Mouse (Mus musculus): ENCODE measurements around the gene Cd276. TPM values are rescaled to one million over a fixed set of nuclear protein-coding genes. Genes with fewer than 3 reads are reported as not detected.

Gene Cd276
- polyA plus RNA-seq (2015; fragmentation: Illumina TruSeq; extraction: RNeasy Lipid Tissue Mini Kit (QIAGEN cat#74804); ENCODE audit: insufficient read depth, low replicate concordance): 2.1 TPM

DNA sequence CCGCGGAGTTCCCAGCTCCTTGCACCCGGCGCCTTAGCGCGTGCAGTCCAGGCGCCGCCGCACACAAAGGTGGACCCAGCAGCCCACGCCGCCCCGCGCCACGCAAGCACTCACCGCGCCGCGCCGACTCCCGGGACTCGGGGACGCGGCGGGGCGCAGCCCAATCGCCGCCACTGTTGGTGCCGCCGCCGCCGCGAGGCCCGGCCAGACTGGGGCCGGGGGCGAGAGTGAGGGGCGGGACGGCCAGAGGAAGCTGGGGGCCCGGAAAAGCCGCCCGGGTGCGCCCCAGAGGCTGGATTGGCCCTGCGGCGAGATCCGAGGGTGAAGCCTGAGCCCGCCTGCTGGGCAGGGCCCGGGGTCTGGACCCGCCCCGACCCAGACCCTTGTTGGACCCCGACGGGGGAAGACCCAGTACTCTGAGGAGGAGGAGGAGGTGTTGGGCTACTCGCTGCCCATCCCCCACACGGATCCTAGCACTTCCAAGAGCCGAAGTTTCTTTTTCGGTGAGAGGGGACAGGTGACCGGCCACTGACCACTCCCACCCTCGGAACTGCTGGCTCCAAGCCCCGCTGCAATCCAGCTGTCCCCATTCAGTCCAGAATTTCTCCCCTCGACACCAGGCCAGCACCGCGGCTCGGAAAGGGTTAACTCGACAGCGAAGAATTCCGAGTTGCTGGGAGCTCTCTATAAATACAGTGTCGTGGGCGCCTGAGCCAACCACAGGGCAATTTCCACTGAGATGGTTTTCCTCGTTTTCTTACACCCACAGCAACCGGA is at the start of gene Cd276:
TSS of gene Cd276 (minus strand) at position 530 of the 777 bp plus-strand sequence.

GRCm38 (mm10) chr9:58581958-58582540 is 26.8 kb upstream of the Cd276 start, which contains the start of gene Nptn:
Gene Nptn, plus strand, starts transcription at chr9:58582240.

DNA sequence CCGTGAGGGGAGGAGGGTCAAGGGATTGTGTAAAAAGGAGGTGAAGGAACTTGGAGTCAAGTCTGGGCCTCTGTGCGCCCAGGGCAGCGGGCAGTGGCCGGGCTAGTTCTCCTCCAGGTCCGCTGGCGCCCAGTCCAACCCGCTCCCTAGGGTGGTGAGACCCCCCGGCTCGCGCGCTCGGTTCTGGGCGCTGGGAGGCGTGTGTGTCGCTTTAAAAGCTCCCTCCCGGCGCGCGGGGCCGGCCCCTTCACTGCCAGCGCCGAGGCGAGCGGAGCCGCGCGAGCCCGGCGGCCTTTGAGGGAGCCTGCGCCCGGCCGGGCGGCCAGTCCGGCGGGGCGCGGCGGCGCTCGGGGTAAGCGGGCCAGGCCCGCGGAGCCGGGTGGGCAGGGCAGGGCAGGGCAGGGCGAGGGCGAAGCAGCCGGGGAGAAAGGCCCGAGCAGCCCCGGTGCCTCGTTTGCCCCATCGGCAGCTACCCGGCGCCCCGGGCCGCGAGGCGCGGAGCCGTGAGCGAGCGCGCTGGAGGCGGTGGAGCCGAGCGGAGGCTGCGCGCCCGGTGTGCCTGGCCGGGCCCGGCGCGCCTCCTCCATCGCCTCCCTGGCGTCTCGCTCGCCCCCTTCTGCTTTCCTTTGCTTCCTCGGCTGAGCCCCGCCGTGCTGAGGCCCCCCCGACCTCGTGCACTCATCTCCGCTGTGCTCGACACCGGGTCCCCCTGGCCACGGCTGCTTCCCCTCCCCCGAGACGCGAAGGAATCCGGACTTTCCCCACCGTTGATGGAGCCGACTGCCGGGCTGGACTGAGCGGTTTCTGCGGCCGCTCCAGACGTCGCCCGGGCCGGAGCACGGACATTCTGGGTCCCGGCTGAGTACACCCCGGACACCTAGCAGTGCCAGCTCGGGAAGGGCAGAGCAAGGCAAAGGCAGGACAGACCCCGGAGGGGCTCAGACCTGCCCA is 67.1 kb downstream of the Cd276 start, which contains the start of gene Insyn1:
TSS of gene Insyn1 (plus strand) at position 753 of the 951 bp plus-strand sequence.

Other genes starting within 250 kb of the Cd276 start
- 3.0 TPM for gene Loxl1, start 242.3 kb downstream of the Cd276 start, polyA plus RNA-seq (2015; fragmentation: Illumina TruSeq; extraction: RNeasy Lipid Tissue Mini Kit (QIAGEN cat#74804); ENCODE audit: insufficient read depth, low replicate concordance)
- not detected for gene Tbc1d21, start 185.0 kb downstream of the Cd276 start, polyA plus RNA-seq (2015; fragmentation: Illumina TruSeq; extraction: RNeasy Lipid Tissue Mini Kit (QIAGEN cat#74804); ENCODE audit: insufficient read depth, low replicate concordance)
- 0.30 TPM for gene Insyn1, start 66.8 kb downstream of the Cd276 start, polyA plus RNA-seq (2015; fragmentation: Illumina TruSeq; extraction: RNeasy Lipid Tissue Mini Kit (QIAGEN cat#74804); ENCODE audit: insufficient read depth, low replicate concordance)
- gene Nptn, start 26.8 kb upstream of the Cd276 start, polyA plus RNA-seq (2015; fragmentation: Illumina TruSeq; extraction: RNeasy Lipid Tissue Mini Kit (QIAGEN cat#74804); ENCODE audit: insufficient read depth, low replicate concordance): 288 TPM
- gene Rec114, start 188.5 kb upstream of the Cd276 start, polyA plus RNA-seq (2015; fragmentation: Illumina TruSeq; extraction: RNeasy Lipid Tissue Mini Kit (QIAGEN cat#74804); ENCODE audit: insufficient read depth, low replicate concordance): 20.7 TPM